Mouse (Mus musculus) lung, postnatal 10 days (tissue): ENCODE measurements around the gene Eml1.

Experiments
- DNase-seq: peaks from one replicate; pipeline ENCODE4 v3.0.0; 2021

Eml1 gene

GRCm38 (mm10) chr12:108554120-108554841 is 183.5 kb downstream of the Eml1 start, which contains the start of gene Evl:
Gene Evl, plus strand, starts transcription at chr12:108554720.
- peak; percentile 91 for DNase-seq

DNA sequence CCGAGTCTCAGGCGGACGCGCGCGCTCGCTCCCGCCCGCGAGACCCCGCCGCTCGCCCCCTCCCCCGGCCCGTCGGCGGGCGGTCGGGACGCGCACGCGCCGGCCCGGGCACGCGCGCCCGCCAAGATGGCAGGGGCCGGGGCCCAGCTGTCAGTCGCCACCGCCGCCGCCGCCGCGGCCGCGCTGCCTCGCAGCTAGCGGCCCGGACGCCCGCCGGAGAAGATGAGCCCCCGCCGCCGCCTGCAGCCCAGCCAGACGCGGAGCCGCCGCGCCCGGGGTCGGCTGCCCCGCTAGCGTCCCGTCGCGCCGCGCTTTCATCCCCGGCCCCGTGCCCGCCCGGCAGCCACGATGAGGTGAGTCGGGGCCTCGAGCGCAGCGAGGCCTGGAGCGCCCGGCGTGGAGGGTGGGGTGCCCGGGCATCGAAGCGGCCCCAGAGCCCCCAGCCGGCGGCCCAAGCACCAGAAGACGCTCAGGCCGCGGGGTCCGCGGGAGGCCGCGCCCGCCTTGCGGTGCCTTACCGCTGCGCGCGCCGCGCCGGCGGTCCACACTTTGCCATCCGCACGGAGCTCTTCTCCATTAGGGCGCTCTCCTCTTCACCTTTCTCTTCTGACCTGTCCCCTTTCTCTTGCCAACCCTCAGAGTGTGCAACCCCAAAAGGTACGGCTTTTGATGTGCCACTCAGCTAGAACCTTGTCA is 184.3 kb downstream of the Eml1 start:
- DNase-seq = peak; percentile 44

DNA sequence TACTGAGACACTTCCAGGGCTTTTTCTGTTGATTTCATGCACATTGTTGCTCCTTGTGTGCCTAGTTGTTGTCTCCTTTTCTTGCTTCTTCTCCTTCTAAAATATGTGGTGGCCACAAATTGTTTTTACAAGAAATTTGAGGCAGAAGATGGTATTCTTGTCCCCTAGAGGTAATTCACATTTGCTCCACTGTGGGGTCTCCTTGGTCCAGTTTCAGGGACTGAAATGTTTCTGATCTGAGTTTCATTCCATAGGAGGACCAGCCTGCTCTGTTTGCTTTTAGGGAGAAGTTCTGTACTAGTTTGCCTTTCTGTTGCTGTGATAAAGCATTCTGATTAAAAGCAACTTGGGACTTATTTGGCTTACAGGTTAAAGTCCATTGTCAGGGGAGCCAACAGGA is 187.4 kb downstream of the Eml1 start:
- no peak for DNase-seq

DNA sequence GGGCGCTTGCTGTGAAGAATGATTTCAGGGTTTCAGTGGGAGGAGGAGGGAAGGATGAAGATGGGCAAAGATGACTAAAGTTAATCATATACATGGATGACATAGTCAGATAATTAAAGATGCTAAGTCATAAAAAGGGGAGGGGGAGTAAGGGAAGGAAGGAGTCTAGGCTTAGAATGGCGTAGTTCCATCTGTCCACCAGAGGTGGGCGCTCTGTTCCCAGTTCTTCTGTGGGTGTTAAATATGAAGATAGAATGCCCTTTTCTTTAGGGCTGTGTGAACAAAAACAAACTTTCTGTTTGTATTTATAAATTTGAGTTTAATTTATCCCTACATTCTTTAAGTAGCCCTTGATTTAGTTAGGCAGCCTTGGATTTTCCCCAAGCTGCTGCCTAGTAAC is 192.5 kb downstream of the Eml1 start:
- no peak for DNase-seq

GRCm38 (mm10) chr12:108564910-108565506 is 194.3 kb downstream of the Eml1 start:
- no peak for DNase-seq

- no peak for DNase-seq
These were observed 208.6 kb downstream of the Eml1 start for GRCm38 (mm10) chr12:108579156-108579871.

DNA sequence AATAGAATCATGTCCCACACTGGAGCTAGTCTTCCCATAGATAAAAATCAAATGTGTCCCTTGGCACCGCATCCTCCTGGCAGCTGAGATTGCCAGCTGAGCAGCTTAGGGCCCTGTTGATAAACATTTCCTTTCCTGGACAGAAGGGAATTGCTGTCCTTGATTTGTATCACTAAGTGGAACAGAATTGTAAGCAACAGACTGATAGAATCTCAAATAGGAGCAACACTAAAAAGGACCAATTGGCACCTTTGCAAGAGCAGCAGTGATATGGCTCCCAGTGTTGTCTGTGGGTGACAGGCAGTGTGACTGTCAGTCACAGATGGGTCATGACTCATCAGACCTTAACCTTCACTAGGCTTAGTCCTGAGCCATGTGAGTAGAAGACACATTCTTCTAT is 213.0 kb downstream of the Eml1 start:
- DNase-seq = peak; percentile 56
